Mouse (Mus musculus): Measurements from ENCODE around the gene Alg2. TPM values are rescaled to one million over a fixed set of nuclear protein-coding genes. Genes with fewer than 3 reads are reported as not detected.

Alg2 gene
- polyA plus RNA-seq, 1 experiment from 2014 or later = 250 TPM

- Histone ChIP-seq H3K27me3 (no peaks in the 10 kb centered on the region), H3K9me3 (no peaks in the 10 kb centered on the region), H3K27ac (peak overlapping the region; percentile 32; the same call in 1 of the 2 replicates), H3K4me1 (replicated peaks) (peaks cover 21% of the 10 kb centered on the region), H3K4me3 (replicated peaks) (no peak overlapping the region), H3K9ac (replicated peaks) (no peak overlapping the region), H3K4me2 (replicated peaks) (no peak overlapping the region), H3K36me3 (no peaks in the 10 kb centered on the region)
- ATAC-seq = no peak
- 87% methylated on average over 8 of the region's 8 CpGs for WGBS
These were observed 19.3 kb upstream of the Alg2 start for GRCm38 (mm10) chr4:47493456-47493855.

- Histone ChIP-seq H3K27ac (peak overlapping the region; percentile 64), H3K36me3 (no peaks in the 10 kb centered on the region), H3K4me3 (replicated peaks) (no peak overlapping the region), H3K4me1 (replicated peaks) (peaks cover 21% of the 10 kb centered on the region), H3K27me3 (no peaks in the 10 kb centered on the region), H3K9me3 (no peaks in the 10 kb centered on the region), H3K4me2 (replicated peaks) (no peak overlapping the region), H3K9ac (replicated peaks) (no peak overlapping the region)
- WGBS = 38% methylated on average over 12 of the region's 12 CpGs
- peak; percentile 85 for ATAC-seq
These were observed 18.4 kb upstream of the Alg2 start for GRCm38 (mm10) chr4:47492311-47493086.

GRCm38 (mm10) chr4:47491243-47491642 is 17.1 kb upstream of the Alg2 start:
- Histone ChIP-seq H3K27ac (no peak overlapping the region), H3K9ac (replicated peaks) (no peak overlapping the region), H3K4me3 (replicated peaks) (no peak overlapping the region), H3K27me3 (no peaks in the 10 kb centered on the region), H3K4me2 (replicated peaks) (no peak overlapping the region), H3K9me3 (no peaks in the 10 kb centered on the region), H3K36me3 (no peaks in the 10 kb centered on the region), H3K4me1 (replicated peaks) (peaks cover 21% of the 10 kb centered on the region)
- ATAC-seq = no peak
- 83% methylated on average over 6 of the region's 6 CpGs for WGBS

GRCm38 (mm10) chr4:47480576-47480975 is 6.4 kb upstream of the Alg2 start:
- Histone ChIP-seq H3K9me3 (no peaks in the 10 kb centered on the region), H3K27ac (no peak overlapping the region), H3K4me1 (replicated peaks) (peaks cover 10% of the 10 kb centered on the region), H3K4me2 (replicated peaks) (no peak overlapping the region), H3K9ac (replicated peaks) (no peak overlapping the region), H3K4me3 (replicated peaks) (no peak overlapping the region), H3K36me3 (peaks cover 76% of the 10 kb centered on the region), H3K27me3 (no peaks in the 10 kb centered on the region)
- WGBS = 94% methylated on average over 9 of the region's 9 CpGs
- no peak for ATAC-seq

- peaks cover 15% of the 10 kb centered on the region for H3K4me1 ChIP-seq (replicated peaks)
- H3K36me3 ChIP-seq = peaks cover 76% of the 10 kb centered on the region
- 96% methylated on average over 13 of the region's 13 CpGs for WGBS
- no peaks in the 10 kb centered on the region for H3K9me3 ChIP-seq
- H3K27me3 ChIP-seq = no peaks in the 10 kb centered on the region
- H3K4me2 ChIP-seq (replicated peaks) = no peak overlapping the region
- H3K27ac ChIP-seq = no peak overlapping the region
- H3K9ac ChIP-seq (replicated peaks) = no peak overlapping the region
- no peak for ATAC-seq
- no peak overlapping the region for H3K4me3 ChIP-seq (replicated peaks)
These were observed 6.0 kb upstream of the Alg2 start for GRCm38 (mm10) chr4:47480095-47480494.

- peaks cover 26% of the 10 kb centered on the region for H3K4me1 ChIP-seq (replicated peaks)
- H3K27me3 ChIP-seq = no peaks in the 10 kb centered on the region
- H3K27ac ChIP-seq = no peak overlapping the region
- H3K4me2 ChIP-seq (replicated peaks) = no peak overlapping the region
- H3K4me3 ChIP-seq (replicated peaks) = no peak overlapping the region
- H3K9me3 ChIP-seq = no peaks in the 10 kb centered on the region
- H3K9ac ChIP-seq (replicated peaks) = no peak overlapping the region
- ATAC-seq = no peak
- WGBS = 92% methylated on average over 6 of the region's 6 CpGs
- H3K36me3 ChIP-seq = peaks cover 58% of the 10 kb centered on the region
These were observed 3.4 kb upstream of the Alg2 start for GRCm38 (mm10) chr4:47477539-47477938.

GRCm38 (mm10) chr4:47474730-47475643 is 854 bp upstream of the Alg2 start:
- peaks cover 57% of the 10 kb centered on the region for H3K36me3 ChIP-seq
- peak overlapping the region; percentile 79 for H3K4me3 ChIP-seq (replicated peaks)
- ATAC-seq = no peak; the same call in 1 of the 2 replicates
- H3K9ac ChIP-seq (replicated peaks) = peak overlapping the region; percentile 90
- peak overlapping the region; percentile 68 for H3K4me2 ChIP-seq (replicated peaks)
- 14% methylated on average over 31 of the region's 31 CpGs for WGBS
- peak overlapping the region; percentile 98 for H3K27ac ChIP-seq
- no peaks in the 10 kb centered on the region for H3K27me3 ChIP-seq
- peaks cover 33% of the 10 kb centered on the region for H3K4me1 ChIP-seq (replicated peaks)
- no peaks in the 10 kb centered on the region for H3K9me3 ChIP-seq

- WGBS = 5% methylated on average over 6 of the region's 14 CpGs
- Histone ChIP-seq H3K36me3 (peaks cover 58% of the 10 kb centered on the region), H3K9ac (replicated peaks) (peak overlapping the region; percentile 90)
These were observed 556 bp downstream of the Alg2 start for GRCm38 (mm10) chr4:47473586-47473967.

GRCm38 (mm10) chr4:47467196-47467595 is 6.9 kb downstream of the Alg2 start:
- Histone ChIP-seq H3K4me1 (replicated peaks) (peaks cover 8% of the 10 kb centered on the region), H3K27me3 (no peaks in the 10 kb centered on the region), H3K36me3 (peaks cover 71% of the 10 kb centered on the region), H3K27ac (no peak overlapping the region), H3K9ac (replicated peaks) (no peak overlapping the region), H3K9me3 (peaks cover 11% of the 10 kb centered on the region; the same call in 1 of the 2 replicates), H3K4me2 (replicated peaks) (no peak overlapping the region), H3K4me3 (replicated peaks) (no peak overlapping the region)
- no peak for ATAC-seq
- WGBS = 94% methylated on average over 2 of the region's 2 CpGs

More at GRCm38 (mm10) chr4:47473586-47473967, 556 bp downstream of the Alg2 start:
- H3K4me3 ChIP-seq (replicated peaks) = peak overlapping the region; percentile 79
- H3K4me2 ChIP-seq (replicated peaks) = peak overlapping the region; percentile 68
- peaks cover 6% of the 10 kb centered on the region; the same call in 1 of the 2 replicates for H3K9me3 ChIP-seq
- peak overlapping the region; percentile 98 for H3K27ac ChIP-seq
- H3K4me1 ChIP-seq (replicated peaks) = peaks cover 33% of the 10 kb centered on the region
- no peak; the same call in 1 of the 2 replicates for ATAC-seq
- no peaks in the 10 kb centered on the region for H3K27me3 ChIP-seq

- Histone ChIP-seq H3K4me3 (replicated peaks) (no peak overlapping the region), H3K36me3 (no peaks in the 10 kb centered on the region), H3K27ac (no peak overlapping the region; the same call in 1 of the 2 replicates), H3K9ac (replicated peaks) (no peak overlapping the region), H3K4me2 (replicated peaks) (peak overlapping the region; percentile 30), H3K4me1 (replicated peaks) (peaks cover 12% of the 10 kb centered on the region), H3K9me3 (no peaks in the 10 kb centered on the region), H3K27me3 (no peaks in the 10 kb centered on the region)
- 13% methylated on average over 18 of the region's 18 CpGs for WGBS
- peak; percentile 53; the same call in 1 of the 2 replicates for ATAC-seq
These were observed 24.3 kb downstream of the Alg2 start for GRCm38 (mm10) chr4:47449586-47450522.

- peaks cover 12% of the 10 kb centered on the region for H3K4me1 ChIP-seq (replicated peaks)
- ATAC-seq = no peak
- 63% methylated on average over 5 of the region's 5 CpGs for WGBS
- H3K27ac ChIP-seq = no peak overlapping the region
- no peak overlapping the region for H3K4me3 ChIP-seq (replicated peaks)
- H3K4me2 ChIP-seq (replicated peaks) = no peak overlapping the region
- no peaks in the 10 kb centered on the region for H3K9me3 ChIP-seq
- no peaks in the 10 kb centered on the region for H3K36me3 ChIP-seq
- H3K9ac ChIP-seq (replicated peaks) = no peak overlapping the region
- no peaks in the 10 kb centered on the region for H3K27me3 ChIP-seq
These were observed 25.0 kb downstream of the Alg2 start for GRCm38 (mm10) chr4:47449116-47449515.
